Mouse (Mus musculus): ENCODE data around the gene Syn3.

- TF ChIP-seq CTCF (IDR thresholded peaks at IDR 0.05; ENCODE audit: borderline replicate concordance, insufficient read depth, low read depth, low read length) (no peak), POLR2A (IDR thresholded peaks at IDR 0.05; ENCODE audit: borderline replicate concordance, insufficient read depth, low read length) (no peak)
Measured at GRCm38 (mm10) chr10:86034007-86034728, 464.5 kb downstream of the Syn3 start.
